Mouse (Mus musculus): ENCODE measurements at regions not wholly inside any gene's neighbourhood (a gene's known extent, or its start where the extent isn't known, plus 50 kb on each side); places are given as distances from the start of the nearest gene placed in this dataset.

DNA sequence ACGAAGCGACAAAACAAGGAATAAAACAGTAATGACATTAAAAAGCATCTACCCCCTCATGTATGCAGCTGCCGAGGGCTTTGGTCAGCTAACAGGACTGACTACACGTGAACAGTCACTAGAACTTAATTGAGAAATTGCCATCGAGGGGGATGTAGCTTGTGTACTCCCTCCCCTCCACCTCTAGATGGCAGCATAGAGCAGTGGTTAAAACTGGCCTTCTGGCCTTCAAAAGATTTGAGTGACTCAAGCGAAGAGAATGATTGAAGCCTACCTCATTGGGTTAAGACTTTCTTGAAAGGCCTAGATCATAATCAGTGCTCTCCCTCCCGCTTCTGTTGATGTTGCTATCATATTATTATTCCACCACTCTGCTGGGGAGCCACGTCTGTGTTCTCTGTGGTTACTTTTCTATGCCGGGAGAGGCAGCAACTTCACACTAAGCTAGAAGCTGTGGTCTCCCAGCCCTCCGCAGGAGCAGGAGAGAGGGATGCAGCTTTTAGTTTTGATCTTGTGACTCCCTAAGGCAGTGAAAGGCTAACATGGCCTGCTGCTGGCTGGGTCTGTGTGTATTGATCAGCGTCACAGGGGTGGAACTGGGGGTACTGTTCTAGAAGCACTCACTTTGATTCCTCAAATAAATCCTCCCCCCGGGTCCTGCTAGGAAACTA is 132.7 kb upstream of the Hs3st2 start:
- TF ChIP-seq CTCF (IDR thresholded peaks at IDR 0.05; ENCODE audit: low read depth, low read length) (no peak), POLR2A (IDR thresholded peaks at IDR 0.05; ENCODE audit: borderline replicate concordance, low read depth, low read length) (no peak)
